Mouse (Mus musculus) kidney, adult 2 months (tissue): Measurements from ENCODE around the gene Gorasp2.

Experiments
- CTCF ChIP-seq: fragments of 200-500 bp; conservative IDR thresholded peaks from 2 replicates; pipeline ENCODE4 v1.5.1; 2011; ENCODE audit warnings: low read depth, mild to moderate bottlenecking, control low read depth, low read length, moderate library complexity, mixed read lengths; ENCODE audit not compliant: insufficient read depth, insufficient read length
- POLR2A ChIP-seq: fragments of 200-500 bp; IDR thresholded peaks from one replicate; pipeline ENCODE4 v1.6.1; 2011; ENCODE audit warnings: low read depth, low read length, control low read depth

DNA sequence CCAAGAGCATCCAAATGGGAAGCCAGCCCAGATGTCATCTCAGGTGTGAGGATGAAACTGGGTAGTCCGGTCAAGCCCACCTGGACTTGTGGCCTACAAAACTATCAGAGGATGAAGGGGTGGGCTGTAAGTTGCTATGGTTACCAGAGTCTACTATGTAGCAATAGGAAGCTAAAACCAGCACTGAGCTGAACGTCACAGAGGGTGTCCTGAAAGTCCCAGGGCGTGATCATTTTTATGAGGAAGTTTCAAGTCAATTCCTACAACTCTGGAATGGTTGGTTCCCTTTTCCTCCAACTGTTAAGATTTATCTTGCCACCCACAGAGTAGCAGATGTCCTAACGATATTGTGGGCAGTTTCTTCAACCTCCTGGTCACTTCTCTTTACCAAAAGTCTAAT, 39.1 kb upstream of the Gorasp2 start:
- TF ChIP-seq CTCF: no peak
- no peak for TF ChIP-seq POLR2A
